Mouse (Mus musculus) thymus, postnatal 14 days (tissue): ENCODE results near the gene Pan2.
A peak's percentile ranks its signal among the peaks of the same experiment; 100 is the strongest.
"Not testable (repeated sequence)": the region's sequence is repeated elsewhere in the genome, so short reads cannot be mapped to it uniquely, and the experiment has no call there.

Source experiments
- DNase-seq: peaks from one replicate; pipeline ENCODE4 v3.0.0; 2021

Gene Pan2

DNA sequence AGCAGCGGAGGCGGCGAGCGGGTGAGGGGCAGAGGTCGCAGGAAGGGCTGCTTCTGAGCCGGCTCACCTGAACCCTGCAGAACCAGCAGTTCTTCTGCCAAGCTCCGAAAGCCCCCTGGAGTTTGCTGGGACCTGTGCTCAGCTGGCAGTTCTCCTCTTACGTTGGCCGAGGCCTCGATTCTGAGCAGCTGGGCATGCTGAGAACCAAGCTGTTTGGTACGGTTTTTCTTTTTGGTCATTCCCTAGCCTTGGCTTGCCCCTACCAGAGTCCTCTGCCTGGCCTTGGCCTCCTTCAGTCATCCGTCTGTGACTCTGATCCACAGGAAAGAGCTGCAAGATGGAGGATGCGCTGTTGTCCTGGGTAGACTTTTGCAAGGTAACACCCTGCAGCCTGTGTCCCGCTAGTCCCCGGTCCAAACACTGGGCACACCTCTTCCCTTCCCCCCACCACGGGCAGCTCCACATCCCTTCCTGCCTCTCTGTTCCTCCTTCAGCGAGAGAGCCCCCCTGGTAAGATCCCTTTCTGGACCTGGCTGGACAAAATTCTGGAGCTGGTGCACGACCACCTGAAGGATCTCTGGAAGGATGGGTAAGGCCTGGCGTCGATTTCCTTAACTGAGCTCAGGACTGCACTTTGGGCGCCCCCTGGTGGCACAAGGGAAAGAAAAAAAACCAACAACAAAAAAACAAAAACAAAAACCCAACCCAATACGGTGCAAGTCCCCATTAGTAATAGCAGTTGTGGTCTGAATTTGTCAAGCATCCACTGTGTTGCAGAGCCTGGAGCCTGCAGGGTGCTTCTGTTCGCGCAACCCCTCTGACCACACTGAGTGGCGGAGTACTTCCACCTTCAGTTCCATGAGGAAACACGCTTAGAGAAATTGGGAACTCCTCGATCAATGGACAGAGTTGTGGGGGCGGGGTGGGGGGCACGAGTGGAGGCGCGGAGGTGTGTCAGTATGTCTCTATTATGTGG lies 19.2 kb upstream of the Pan2 start:
- peak; percentile 68 for DNase-seq

DNA sequence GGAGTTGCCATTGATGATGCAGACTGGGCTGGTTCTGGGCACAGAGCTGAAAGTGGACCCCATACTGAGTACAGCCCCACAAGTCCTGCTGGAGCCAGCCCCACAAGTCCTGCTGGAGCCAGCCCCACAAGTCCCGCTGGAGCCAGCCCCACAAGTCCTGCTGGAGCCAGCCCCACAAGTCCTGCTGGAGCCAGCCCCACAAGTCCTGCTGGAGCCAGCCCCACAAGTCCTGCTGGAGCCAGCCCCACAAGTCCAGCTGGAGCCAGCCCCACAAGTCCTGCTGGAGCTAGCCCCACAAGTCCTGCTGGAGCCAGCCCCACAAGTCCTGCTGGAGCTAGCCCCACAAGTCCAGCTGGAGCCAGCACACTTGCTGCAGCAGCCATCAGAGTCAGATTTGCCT lies 12.5 kb upstream of the Pan2 start:
- DNase-seq: not testable (repeated sequence)

DNA sequence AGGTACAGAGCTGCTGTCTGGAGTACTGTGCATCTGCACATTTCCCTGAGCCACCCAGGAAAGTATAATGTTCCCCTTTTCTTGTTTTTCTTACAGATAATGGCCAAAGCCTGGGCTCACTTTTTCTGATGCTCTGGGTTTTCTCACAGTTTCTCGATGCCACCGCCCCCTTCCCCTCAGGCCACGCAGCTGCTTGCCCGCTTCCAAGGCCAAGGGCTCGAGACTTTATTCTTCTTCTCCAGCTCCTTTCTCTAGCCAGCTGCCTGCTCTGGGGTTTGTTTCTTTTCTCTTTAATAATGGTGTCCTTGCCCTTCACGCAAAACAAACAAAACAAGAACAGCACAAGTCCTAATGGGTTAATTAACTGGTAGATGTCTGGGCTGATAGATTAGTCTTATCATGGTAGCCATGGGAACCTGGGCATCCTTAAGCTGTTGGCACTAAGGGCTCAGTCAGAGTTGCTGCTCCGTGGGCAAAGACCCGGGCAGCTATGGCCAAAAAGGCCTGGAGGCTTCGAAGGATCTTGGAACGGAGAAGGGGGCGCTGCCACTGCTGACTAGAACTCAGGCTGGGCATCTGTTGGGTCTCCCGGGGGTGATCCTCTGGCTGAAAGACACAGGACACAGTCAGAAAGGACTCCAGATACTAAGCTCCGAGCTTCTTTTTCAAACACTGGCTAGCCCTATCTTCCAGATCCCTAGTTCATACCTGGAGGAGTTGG lies 6.6 kb upstream of the Pan2 start:
- no peak for DNase-seq

DNA sequence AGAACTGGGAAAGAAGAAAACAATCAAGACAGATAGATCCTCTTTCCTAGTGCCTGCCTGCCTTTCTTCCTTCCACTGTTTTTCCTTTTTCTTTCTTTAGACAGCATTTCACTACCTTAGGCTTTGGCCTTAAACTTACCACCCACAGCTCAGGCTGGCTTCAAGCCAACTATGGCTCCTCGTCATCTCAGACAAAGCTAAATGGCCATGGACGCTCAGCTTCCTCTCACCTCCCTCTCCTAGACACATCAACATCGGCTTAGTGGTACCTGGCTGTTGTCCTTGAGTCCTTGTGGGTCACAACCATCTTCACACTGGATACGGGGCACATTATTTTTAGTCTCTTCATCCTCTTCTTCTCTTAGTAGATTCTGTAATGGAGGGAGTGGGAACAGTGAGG lies 5.9 kb upstream of the Pan2 start:
- no peak for DNase-seq

DNA sequence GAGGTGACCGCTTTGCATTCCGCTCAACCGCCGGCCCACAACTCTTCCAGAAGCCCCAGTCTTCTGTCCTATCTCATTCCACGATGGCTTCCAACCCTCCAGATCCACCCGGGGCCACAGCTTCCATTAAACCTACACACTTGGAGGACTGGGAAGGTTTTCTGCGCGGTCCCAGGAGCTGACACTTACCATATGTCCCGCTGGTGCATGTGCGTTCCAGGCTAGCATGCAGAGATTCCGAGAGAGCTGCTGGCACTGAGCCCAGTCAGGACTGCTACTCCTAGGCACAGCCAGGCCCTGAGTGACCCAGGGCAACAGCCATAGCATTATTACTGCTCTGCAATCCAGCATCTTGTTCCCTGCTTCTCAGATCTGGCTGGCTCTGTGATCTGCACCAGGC lies 5.5 kb upstream of the Pan2 start:
- no peak for DNase-seq

DNA sequence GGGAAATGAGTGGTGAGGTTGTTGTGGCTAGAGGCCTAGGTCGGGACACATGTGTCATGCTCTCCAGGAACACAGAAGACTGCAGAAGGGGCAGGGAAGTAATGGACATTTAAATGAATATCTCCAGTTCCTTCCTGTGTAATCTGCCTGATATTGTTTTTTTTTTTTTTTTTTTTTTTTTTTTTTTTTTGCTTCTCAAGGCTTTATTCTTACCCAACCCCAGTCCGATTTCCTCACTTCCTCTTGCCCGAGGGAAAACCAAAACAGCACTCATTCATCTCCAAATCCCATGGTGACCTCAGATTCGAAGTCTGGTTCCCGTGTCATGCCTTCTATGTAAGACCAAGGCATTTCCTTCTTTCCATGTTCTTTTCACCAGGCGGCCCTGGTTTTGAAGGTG lies 4.9 kb upstream of the Pan2 start:
- DNase-seq: no peak

DNA sequence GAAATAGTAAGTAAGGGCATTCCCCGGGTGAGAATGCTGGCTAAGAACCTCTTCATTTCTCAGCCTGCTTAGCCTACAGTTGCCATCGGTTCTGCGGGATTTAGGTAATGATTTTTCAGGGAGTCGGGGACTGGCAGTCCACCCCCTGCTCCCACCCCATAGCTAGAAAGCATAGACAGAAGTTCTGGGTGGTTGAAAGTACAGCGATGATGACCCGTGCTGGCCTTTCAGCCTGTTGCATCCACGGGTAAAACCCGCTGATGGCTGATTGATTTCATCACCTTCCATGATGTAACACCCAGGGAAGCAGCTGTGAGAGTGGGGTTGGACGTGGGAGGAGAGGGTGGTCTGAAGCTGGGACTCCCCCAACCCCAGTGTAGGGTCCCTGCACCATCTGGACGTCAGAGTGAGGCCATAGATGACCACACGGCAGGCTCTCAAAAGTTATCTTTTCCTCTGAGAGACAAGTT lies 4.4 kb upstream of the Pan2 start, which contains the start of gene Il23a:
Gene Il23a, minus strand, starts transcription at position 51 of the 470 bp plus-strand sequence.
- no peak for DNase-seq

DNA sequence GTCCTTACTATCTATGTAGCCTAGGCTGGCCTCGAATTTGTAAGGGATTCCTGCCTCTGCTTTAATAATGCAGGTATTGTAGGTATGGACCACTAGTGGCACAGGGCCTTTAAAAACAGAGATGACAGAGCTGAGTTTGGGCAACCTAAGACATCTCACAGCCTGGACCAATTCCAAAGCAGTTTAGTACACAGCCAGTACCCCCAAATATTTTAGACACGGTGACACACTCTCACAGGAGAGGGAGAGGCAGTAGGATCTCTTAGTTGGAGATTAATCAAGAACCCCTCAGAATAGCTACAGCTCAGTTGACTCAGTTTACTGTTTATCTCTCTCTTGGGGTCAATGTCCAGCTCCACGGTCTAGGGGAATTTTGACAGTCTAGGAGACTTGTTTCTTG lies 778 bp upstream of the Pan2 start:
- no peak for DNase-seq

DNA sequence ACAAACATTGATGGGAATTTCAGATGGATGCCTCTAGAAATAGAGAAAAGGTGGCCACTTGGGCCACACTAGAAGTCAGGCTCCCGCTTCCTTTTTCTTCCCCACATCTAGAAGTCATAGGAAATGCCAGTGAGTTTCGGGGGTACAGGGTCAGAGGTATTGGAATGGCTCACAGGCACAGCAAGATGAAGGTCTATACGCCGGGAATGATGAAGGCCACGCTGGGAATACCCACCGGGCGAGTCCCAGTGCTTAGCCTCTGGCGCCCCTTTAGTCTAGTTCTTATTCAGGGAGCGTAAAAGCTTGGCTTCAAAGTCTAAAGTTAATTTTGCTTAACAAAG lies 380 bp upstream of the Pan2 start:
- no peak for DNase-seq

DNA sequence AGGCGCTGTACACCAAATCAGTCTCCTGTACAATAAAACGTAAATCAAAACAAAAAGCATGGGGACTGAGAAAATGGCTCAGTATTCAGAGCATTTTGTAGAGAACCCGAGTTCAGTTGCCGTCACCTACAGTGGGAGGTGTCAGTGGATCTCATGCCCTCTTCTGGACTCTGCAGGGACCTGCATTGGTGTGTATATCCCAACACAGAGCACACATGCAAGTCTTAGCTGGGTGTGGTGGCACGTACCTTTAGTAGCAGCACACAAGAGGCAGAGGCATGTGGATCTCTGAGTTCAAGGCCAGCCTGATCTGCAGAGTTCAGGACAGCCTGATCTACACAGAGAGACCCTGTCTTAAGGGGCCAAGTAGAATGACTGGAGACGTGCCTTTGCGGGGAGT lies 6.5 kb downstream of the Pan2 start:
- no peak for DNase-seq

DNA sequence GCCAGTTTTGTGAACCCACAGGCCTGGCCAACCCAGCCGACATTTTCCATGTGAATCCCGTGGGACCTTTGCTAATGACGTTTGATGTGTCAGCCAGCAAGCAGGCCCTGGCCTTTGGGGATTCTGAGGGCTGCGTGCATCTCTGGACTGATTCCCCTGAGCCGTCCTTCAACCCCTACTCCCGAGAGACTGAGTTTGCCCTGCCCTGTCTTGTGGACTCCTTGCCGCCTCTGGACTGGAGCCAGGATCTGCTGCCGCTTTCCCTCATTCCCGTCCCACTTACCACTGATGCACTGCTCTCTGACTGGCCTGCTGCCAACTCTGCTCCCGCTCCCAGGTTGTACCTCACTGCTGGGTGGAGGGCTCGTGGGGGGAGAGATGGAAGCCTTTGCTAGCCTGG lies 7.0 kb downstream of the Pan2 start:
- no peak for DNase-seq

DNA sequence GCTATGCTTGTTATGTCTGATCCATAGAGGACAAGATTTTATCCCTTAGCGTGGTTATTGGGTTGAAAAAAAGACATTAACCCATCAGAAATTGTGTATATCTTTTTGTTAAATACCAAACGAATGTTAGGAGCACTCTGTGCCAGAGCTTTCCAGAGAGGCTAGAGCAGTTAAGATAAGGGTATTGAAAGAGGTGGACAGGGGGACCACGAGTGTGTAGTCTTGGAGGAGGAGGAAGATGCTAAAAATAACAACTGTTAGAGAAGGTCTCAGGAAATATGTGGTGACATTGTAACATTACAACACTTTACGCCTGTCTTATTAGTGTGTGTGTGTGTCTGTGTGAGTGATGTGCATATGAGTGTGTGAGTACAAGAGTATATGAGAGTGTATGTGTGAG lies 7.8 kb downstream of the Pan2 start:
- DNase-seq: no peak

DNA sequence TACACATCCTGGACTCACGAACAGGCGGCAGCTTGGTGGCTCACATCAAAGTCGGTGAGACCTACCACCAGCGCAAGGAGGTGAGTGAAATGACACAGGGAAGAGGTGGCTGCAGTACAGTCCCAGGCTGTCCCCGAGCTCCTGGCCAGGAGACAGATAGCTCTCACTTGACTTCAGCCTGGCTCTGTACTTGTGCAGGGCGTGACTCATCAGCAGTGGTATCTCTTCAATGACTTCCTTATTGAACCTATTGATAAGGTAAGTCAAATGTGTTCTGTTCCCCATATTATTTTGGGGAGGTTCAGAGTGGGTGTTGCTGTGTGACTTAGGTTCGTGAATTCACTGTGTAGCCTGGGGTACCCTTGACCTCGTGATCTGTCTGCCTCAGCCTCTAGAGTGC lies 12.4 kb downstream of the Pan2 start:
- no peak for DNase-seq

DNA sequence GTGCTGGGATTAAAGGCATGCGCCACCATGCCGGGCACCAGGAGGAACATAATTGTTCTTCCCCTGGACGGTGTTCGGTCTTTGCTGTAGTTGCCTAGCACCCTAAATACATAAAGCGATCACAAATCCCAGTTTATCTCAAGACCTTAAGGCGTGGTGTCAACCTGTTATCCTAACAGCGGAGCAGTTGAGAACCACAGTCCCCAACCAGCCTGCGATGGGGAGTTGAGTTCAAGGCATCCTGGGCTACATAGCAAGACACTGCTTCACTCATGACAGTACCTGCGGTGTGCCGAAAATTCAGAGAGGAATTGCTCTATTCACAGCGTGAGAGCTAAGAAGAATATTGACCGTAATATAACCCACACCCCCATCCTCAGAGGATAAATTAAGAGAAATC lies 18.5 kb downstream of the Pan2 start:
- no peak for DNase-seq

DNA sequence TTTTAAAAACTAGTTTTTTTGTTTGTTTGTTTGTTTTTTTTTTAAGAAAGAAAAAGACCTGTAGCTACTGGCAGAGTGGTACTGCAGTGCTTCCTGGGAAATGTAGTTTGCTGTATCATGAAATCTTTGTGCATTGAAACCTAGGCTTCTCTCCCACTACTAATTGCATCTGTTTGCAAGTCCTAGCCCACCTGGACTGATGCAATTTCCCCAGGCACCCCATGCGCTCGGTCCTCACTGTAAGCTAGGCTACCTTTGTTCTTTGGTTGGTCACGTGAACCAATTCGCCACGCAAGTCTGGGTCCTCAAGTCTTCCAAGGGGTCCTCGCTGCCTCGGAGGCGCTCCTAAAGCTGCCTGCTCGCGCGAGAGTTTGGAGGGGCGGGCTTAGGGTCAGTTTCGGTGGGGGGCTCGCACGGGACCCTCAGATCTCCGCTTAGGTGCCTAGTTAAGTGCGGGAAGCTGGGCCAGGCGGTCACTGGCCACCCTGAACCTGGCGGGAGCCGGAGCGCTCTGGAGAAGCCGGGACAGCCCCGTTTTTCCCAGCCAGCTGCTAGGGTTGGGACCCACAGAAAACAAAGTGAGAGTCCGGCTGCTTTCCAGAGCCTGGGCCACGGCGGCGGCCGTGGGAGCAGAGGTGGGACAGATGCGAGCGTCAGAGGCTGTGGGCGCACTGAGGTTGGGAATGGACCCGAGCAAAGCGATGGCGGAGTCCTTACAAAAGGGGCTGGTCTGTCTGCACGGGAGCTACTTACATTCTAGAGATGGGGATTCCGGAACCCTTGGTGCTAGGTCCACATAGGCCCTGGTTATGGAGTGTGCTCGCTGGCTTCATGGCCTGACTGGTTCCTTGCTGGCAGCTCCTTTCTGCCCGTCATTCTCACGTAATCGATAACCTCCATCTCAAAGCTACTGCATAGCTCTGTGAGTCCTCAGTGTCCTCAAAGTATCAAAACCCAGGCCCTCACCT lies 19.3 kb downstream of the Pan2 start, which contains the start of gene Cnpy2:
Gene Cnpy2, plus strand, starts transcription at position 319 of the 968 bp plus-strand sequence.
- DNase-seq: peak; percentile 85

DNA sequence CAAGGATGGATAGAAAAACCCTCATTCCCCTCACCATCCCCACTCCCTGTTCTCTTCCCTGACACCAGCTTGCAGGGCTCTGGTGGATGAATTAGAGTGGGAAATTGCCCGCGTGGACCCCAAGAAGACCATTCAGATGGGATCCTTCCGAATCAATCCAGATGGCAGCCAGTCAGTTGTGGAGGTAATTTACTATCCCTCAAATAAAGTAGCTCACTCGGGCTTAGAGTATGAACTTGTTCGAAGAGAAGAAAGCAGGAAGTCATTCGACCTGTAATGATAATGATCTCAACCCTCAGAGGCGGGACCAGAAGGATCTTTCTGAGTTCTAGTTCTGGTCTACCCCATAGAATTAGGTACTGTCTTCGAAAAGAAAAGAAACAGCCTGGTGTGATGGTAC lies 20.4 kb downstream of the Pan2 start:
- DNase-seq: no peak

DNA sequence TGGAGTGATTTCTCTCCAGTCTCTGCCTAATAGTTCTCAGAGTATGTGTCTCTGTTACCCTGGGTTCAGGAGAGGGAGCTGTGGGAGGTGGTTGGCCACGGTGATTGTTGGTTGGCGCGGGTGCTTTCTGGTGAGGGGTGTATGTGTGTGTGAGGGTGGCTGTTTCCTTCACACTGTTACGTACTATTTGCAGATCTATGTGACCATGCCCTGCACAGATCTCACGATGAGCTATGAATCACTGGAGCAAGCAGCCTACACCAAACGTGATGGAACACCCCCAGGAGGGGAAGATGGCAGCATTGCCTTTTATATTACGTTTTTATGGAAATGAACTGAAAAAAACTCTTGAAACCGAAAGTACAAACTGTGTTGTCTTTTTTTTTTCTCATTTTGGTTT lies 23.7 kb downstream of the Pan2 start:
- DNase-seq: no peak

DNA sequence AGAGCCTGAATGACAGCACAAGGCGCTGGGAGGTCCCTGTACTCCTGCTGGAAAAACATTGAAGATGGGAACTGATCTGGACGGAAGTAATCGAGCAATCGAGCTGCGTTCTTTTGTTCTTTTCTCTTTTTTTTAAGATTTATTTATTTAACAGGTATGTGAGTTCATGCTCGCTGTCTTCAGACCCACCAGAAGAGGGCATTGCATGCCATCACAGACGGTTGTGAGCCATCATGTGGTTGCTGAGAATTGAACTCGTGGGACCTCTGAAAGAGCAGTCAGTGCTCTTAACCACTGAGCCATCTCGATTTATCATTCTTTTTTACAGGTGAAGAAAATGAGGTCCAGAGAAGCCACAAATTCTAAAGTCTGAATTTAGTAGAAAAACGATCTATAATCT lies 24.5 kb downstream of the Pan2 start:
- no peak for DNase-seq

DNA sequence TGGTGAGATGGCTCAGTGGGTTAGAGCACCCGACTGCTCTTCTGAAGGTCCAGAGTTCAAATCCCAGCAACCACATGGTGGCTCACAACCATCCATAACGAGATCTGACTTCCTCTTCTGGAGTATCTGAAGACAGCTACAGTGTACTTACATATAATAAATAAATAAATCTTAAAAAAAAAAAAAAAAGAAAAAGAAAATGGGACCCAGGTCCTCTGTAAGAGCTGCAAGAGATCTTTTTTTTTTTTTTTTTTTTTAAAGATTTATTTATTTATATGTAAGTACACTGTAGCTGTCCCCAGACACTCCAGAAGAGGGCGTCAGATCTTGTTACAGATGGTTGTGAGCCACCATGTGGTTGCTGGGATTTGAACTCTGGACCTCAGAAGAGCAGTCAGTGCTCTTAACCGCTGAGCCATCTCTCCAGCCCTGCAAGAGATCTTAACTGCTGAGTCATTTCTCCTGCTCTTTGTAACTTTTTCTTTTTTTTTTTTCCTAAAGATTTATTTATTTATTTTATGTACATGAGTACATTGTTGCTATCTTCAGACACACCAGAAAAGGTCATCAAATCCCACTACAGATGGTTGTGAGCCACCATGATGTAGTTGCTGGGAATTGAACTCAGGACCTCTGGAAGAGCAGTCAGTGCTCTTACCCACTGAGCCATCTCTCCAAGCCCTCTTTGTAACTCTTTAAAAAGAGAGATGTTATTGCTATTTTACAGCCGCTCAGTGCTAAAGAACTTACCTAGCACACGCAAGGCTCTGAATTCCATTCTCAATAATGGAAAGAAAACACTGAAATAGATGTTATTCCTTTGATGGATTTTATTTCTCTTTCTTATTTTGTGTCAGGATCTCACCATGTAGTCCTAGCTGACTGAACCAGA lies 29.5 kb downstream of the Pan2 start:
- not testable (repeated sequence) for DNase-seq

DNA sequence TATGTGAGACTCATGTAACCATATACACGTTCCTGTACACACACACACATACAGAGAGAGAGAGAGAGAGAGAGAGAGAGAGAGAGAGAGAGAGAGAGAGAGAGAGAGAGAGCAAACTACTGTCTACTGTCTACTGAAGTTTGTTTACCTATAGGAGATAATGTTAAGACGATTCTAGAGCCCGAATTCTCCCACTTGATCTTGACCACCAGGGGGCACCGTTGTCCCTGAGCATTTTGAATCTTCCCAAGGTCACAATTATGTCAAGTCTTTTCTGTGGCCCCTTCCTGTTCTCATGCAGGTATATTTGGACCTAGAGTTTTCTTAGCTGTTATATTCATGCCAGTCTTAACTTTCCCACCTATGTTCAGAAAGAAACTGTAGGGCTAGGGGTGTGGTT lies 32.4 kb downstream of the Pan2 start:
- peak; percentile 88 for DNase-seq

DNA sequence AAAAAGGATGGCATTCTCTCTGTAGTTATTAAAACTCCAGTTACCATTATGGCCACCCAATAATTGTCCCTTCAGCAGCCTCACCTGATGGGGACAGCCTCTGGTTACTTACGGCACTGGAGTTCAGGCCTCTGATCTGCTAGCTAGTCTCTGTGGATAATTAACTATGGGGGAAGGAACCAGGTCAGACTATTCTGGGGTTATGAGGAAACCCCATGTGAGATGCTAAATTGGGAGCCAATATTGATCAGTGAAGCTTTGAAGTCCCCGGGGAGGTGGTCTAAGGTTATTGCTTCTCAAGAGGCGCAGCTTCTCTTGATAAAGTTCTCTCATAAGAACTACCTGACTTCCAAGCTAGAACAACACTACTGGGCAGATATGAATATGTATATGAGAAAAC lies 33.1 kb downstream of the Pan2 start:
- no peak for DNase-seq

DNA sequence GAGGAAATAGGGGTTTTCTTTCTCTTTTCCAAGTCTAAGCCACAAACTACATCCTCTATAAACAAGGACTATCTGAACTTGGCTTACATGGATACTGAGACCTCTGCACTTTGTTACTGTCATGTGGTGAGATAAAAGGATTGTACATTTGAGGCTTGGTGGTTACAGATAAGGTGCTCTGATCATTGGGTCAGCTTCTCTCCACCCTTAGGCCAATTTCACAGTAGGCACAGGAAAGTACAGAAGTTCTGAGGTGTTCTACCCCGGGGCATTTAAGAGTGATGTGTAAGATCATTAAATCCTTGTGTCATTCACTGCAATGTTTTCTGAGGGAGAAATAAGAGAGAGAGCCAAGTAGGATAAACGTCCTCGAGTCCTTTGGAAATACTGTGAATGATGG lies 33.5 kb downstream of the Pan2 start:
- DNase-seq: no peak
